Mouse (Mus musculus): ENCODE measurements around the gene Sapcd2. TPM values are rescaled to one million over a fixed set of nuclear protein-coding genes. Genes with fewer than 3 reads are reported as not detected.

Gene Sapcd2
- polyA plus RNA-seq, 1 experiment from 2014 or later, result 51.4 TPM

DNA sequence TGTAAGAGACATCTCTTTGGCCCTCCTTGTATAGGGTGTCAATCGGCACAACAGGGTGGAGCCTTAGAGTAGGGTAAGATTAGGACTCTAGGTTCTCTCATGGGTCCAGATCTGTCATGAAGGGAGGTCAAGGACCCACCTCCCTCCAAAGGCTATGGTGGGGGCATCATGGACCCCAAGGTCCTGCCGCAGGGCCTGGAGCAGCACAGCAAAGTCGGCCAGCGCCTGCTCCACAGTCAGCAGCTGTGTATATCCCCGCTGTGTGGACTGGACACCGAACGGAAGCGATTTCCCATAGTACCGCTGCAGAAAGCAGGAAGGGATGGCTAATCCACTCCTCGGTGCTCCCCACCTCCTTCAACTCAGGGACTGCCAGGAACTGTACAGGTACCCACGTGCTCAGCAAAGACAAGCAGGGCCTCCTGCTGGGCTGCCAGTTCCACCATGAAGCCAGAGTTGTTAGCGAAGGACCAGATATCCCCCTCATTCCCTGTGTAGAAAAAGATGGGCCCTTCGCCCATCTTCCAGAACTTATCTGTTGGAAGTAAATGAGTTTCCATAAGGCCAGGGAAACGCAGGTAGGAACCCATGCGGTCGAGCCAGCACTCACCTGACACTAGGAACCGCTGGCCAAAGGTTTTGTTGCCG is 16.6 kb upstream of the Sapcd2 start:
- Histone ChIP-seq H3K4me2 (replicated peaks) (peak overlapping the region; percentile 79), H3K27ac (no peak overlapping the region), H3K27me3 (no peaks in the 10 kb centered on the region), H3K9me3 (no peaks in the 10 kb centered on the region), H3K4me1 (peaks cover 15% of the 10 kb centered on the region), H3K9ac (0 out of 2 replicates have a peak overlapping the region, but pooled peaks have one; percentile 40), H3K36me3 (peaks cover 30% of the 10 kb centered on the region), H3K4me3 (peak overlapping the region; percentile 55)
- 39% methylated on average over 18 of the region's 18 CpGs for WGBS
- no peak for ATAC-seq (ENCODE audit: insufficient number of reproducible peaks, insufficient read depth, low FRiP score, low TSS enrichment)

- WGBS, result 4% methylated on average over 13 of the region's 13 CpGs
Observed at GRCm38 (mm10) chr2:25356208-25357079, 15.7 kb upstream of the Sapcd2 start, which contains the start of gene Dpp7. TSS of gene Dpp7 (minus strand) at chr2:25356359.

GRCm38 (mm10) chr2:25359848-25360247 is 12.3 kb upstream of the Sapcd2 start:
- H3K27me3 ChIP-seq, result peaks cover 26% of the 10 kb centered on the region
- no peak overlapping the region for H3K4me2 ChIP-seq (replicated peaks)
- H3K4me3 ChIP-seq, result no peak overlapping the region
- WGBS, result 79% methylated on average over 4 of the region's 4 CpGs
- no peak overlapping the region for H3K27ac ChIP-seq
- peaks cover 16% of the 10 kb centered on the region for H3K4me1 ChIP-seq
- no peaks in the 10 kb centered on the region for H3K9me3 ChIP-seq
- no peaks in the 10 kb centered on the region for H3K36me3 ChIP-seq
- ATAC-seq (ENCODE audit: insufficient number of reproducible peaks, insufficient read depth, low FRiP score, low TSS enrichment), result no peak
- H3K9ac ChIP-seq, result no peak overlapping the region

More at GRCm38 (mm10) chr2:25356208-25357079, 15.7 kb upstream of the Sapcd2 start, which contains the start of gene Dpp7:
- Histone ChIP-seq H3K4me2 (replicated peaks) (peak within 1 kb of the TSS; percentile 79), H3K4me1 (peaks cover 15% of the 10 kb centered on the region), H3K9ac (peak within 1 kb of the TSS; percentile 40), H3K27me3 (no peaks in the 10 kb centered on the region), H3K4me3 (peak within 1 kb of the TSS; percentile 55), H3K9me3 (no peaks in the 10 kb centered on the region), H3K36me3 (peaks cover 21% of the 10 kb centered on the region), H3K27ac (no peak within 1 kb of the TSS)
- ATAC-seq (ENCODE audit: insufficient number of reproducible peaks, insufficient read depth, low FRiP score, low TSS enrichment), result peak; percentile 80

GRCm38 (mm10) chr2:25363478-25364178 is 8.5 kb upstream of the Sapcd2 start:
- Histone ChIP-seq H3K4me2 (replicated peaks) (no peak overlapping the region), H3K9ac (no peak overlapping the region), H3K36me3 (no peaks in the 10 kb centered on the region), H3K4me1 (peaks cover 5% of the 10 kb centered on the region; the same call in 1 of the 2 replicates), H3K27ac (no peak overlapping the region), H3K27me3 (peaks cover 43% of the 10 kb centered on the region), H3K9me3 (no peaks in the 10 kb centered on the region), H3K4me3 (no peak overlapping the region)
- no peak for ATAC-seq (ENCODE audit: insufficient number of reproducible peaks, insufficient read depth, low FRiP score, low TSS enrichment)
- 57% methylated on average over 13 of the region's 13 CpGs for WGBS

GRCm38 (mm10) chr2:25364313-25364712 is 7.8 kb upstream of the Sapcd2 start:
- no peaks in the 10 kb centered on the region for H3K36me3 ChIP-seq
- H3K4me3 ChIP-seq, result peak overlapping the region; percentile 54; the same call in 1 of the 2 replicates
- H3K4me1 ChIP-seq, result peaks cover 5% of the 10 kb centered on the region; the same call in 1 of the 2 replicates
- H3K27me3 ChIP-seq, result peaks cover 43% of the 10 kb centered on the region
- H3K27ac ChIP-seq, result no peak overlapping the region
- H3K9ac ChIP-seq, result no peak overlapping the region
- no peak for ATAC-seq (ENCODE audit: insufficient number of reproducible peaks, insufficient read depth, low FRiP score, low TSS enrichment)
- no peaks in the 10 kb centered on the region for H3K9me3 ChIP-seq
- H3K4me2 ChIP-seq (replicated peaks), result peak overlapping the region; percentile 99; the same call in 1 of the 2 replicates
- 85% methylated on average over 4 of the region's 4 CpGs for WGBS

DNA sequence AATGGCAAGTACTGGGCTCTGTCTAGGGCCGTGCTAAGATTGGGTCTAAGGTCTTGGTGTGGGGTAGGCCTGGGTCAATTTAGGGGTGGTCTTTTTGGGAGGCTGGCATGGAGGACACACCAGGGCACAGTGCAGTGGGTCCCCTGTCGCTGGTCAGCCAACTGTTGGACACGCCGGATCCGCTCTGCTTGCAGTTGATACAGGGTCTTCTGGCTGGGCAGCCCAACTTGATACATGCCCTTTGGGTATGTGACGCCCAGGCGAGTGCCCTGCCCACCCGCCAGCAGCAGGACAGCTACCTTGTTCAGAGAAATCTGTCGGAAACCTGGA is 7.4 kb upstream of the Sapcd2 start:
- H3K9ac ChIP-seq, result peak overlapping the region; percentile 69

DNA sequence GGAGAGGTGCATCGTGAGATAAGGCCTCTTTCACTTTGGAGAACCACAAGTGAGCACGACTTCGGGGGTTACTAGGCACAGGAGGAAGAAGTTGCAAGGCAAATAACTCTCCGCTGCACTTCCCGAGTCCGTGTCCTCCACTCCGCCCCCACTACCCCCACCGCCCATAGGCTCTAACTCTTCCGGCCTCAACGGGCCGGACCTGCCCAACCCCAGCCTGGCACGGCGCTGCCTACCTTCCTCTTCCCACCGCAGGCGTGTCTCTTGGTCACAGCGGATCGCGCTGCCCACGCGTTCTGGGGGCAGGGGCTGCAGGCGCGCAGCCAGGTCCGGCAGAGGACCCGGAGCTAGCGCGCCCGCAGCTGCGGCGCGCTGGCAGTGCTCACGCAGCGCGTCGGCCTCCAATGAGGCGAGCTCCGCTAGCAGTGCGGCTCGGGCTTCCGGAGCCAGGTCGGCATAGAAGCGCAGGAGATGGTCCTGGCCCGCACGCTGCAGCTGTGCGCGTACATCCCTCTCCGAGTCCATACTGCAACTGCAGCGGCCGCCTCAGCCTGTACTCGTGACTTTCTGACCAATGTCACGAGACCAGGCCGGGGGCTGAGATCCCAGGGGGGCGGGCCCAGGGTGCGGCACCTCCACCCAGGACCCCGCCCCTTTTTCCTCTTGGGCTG is 6.9 kb upstream of the Sapcd2 start, which contains the start of gene Uap1l1:
Gene Uap1l1 (minus strand): TSS at position 592 of the 671 bp plus-strand sequence.
- Histone ChIP-seq H3K9ac (peak within 1 kb of the TSS; percentile 69), H3K4me2 (replicated peaks) (peak within 1 kb of the TSS; percentile 99), H3K27me3 (peaks cover 43% of the 10 kb centered on the region), H3K4me3 (peak within 1 kb of the TSS; percentile 54), H3K36me3 (no peaks in the 10 kb centered on the region), H3K27ac (no peak within 1 kb of the TSS), H3K4me1 (peaks cover 5% of the 10 kb centered on the region; the same call in 1 of the 2 replicates), H3K9me3 (no peaks in the 10 kb centered on the region)
- ATAC-seq (ENCODE audit: insufficient number of reproducible peaks, insufficient read depth, low FRiP score, low TSS enrichment), result peak; percentile 48
- WGBS, result 1% methylated on average over 54 of the region's 54 CpGs

More for the DNA sequence above, 7.4 kb upstream of the Sapcd2 start:
- Histone ChIP-seq H3K4me3 (peak overlapping the region; percentile 54), H3K27me3 (peaks cover 43% of the 10 kb centered on the region), H3K9me3 (no peaks in the 10 kb centered on the region), H3K4me2 (replicated peaks) (peak overlapping the region; percentile 99), H3K4me1 (peaks cover 5% of the 10 kb centered on the region; the same call in 1 of the 2 replicates), H3K27ac (no peak overlapping the region), H3K36me3 (no peaks in the 10 kb centered on the region)
- WGBS, result 24% methylated on average over 9 of the region's 9 CpGs
- ATAC-seq (ENCODE audit: insufficient number of reproducible peaks, insufficient read depth, low FRiP score, low TSS enrichment), result no peak; the same call in 1 of the 2 replicates

DNA sequence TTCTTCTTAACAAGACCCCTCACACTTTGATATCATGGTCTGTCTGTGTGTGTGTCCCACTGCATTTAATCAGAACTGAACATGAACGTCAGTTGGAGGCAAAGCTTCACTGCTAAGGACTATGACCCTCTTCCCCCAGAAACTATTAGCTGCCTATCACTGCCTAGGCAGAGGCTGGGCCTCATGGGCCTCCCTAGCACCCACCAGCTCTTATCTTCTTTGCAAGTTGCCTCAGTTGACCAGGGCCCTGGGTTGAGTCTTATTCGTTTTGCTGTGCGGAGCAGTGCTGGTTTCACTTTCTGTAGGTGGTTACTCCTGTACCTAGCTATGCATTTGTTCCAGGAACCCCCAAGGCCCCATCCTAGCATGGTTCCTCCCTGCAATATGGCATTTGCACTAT is 2.1 kb upstream of the Sapcd2 start:
- H3K4me3 ChIP-seq, result no peak overlapping the region
- peaks cover 3% of the 10 kb centered on the region for H3K36me3 ChIP-seq
- H3K27ac ChIP-seq, result no peak overlapping the region
- no peak overlapping the region for H3K9ac ChIP-seq
- H3K27me3 ChIP-seq, result peaks cover 19% of the 10 kb centered on the region
- H3K4me1 ChIP-seq, result peaks cover 22% of the 10 kb centered on the region
- no peaks in the 10 kb centered on the region for H3K9me3 ChIP-seq
- 85% methylated on average over 3 of the region's 3 CpGs for WGBS
- ATAC-seq (ENCODE audit: insufficient number of reproducible peaks, insufficient read depth, low FRiP score, low TSS enrichment), result no peak
- no peak overlapping the region for H3K4me2 ChIP-seq (replicated peaks)

DNA sequence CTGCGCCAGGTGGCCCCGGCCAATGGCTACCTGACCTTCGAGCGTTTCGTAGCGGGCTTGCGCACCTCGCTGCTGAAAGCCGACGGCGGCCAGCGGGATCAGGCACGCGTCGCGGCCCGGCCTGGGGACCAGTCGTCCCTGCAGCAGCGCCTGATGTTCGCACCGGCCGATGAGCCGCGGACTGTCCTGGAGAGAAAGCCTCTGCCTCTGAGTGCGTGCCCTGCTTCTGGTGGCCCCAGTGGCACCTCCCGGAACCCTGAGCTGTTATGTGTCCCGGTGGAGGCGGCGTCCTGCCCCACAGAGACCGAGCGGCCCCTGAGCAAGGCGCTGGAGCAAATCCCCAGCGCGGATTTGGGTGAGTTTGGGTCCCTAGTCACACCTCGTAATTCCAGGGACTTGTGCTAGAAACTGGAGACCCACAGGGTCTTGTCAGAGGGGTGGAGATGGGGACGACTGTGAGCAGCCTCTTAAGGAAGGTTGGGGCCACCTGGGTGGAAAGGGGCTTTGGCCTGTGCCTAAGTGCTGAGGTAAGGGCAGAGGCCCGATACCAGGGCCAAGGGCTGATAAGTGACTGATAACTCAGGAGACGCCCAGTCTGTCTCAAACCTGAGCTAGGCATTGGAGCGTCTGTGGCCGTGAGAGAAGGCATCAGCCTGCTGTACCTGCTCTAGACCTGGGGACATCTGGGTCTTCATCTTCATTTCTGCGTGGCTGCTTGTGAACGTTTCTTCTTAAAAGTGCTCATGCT is 697 bp downstream of the Sapcd2 start:
- no peak for ATAC-seq (ENCODE audit: insufficient number of reproducible peaks, insufficient read depth, low FRiP score, low TSS enrichment)
- WGBS, result 2% methylated on average over 42 of the region's 42 CpGs

GRCm38 (mm10) chr2:25373431-25373830 is 1.3 kb downstream of the Sapcd2 start:
- no peak for ATAC-seq (ENCODE audit: insufficient number of reproducible peaks, insufficient read depth, low FRiP score, low TSS enrichment)
- H3K9ac ChIP-seq, result peak overlapping the region; percentile 72
- H3K4me1 ChIP-seq, result peaks cover 20% of the 10 kb centered on the region
- WGBS, result 8% methylated on average over 2 of the region's 2 CpGs
- H3K4me2 ChIP-seq (replicated peaks), result peak overlapping the region; percentile 92
- H3K9me3 ChIP-seq, result no peaks in the 10 kb centered on the region
- 0 out of 2 replicates have a peak, but pooled peaks cover 3% of the 10 kb centered on the region for H3K27me3 ChIP-seq
- H3K36me3 ChIP-seq, result peaks cover 36% of the 10 kb centered on the region
- H3K4me3 ChIP-seq, result peak overlapping the region; percentile 67
- no peak overlapping the region for H3K27ac ChIP-seq

More for the DNA sequence above, 697 bp downstream of the Sapcd2 start:
- Histone ChIP-seq H3K27ac (0 out of 2 replicates have a peak overlapping the region, but pooled peaks have one; percentile 3), H3K4me3 (peak overlapping the region; percentile 67), H3K36me3 (peaks cover 31% of the 10 kb centered on the region), H3K9me3 (no peaks in the 10 kb centered on the region), H3K9ac (peak overlapping the region; percentile 72), H3K4me2 (replicated peaks) (peak overlapping the region; percentile 92), H3K27me3 (0 out of 2 replicates have a peak, but pooled peaks cover 3% of the 10 kb centered on the region), H3K4me1 (peaks cover 20% of the 10 kb centered on the region)

Data from embryonic facial prominence, embryonic 12.5 days (tissue).